Mouse (Mus musculus) brain, embryonic 14.5 days (tissue): ENCODE measurements around the gene Mup13. TPM values are rescaled to one million over a fixed set of nuclear protein-coding genes. Genes with fewer than 3 reads are reported as not detected.
"Not testable (repeated sequence)": the region's sequence is repeated elsewhere in the genome, so short reads cannot be mapped to it uniquely, and the experiment has no call there.

Experiments
- DNase-seq: peaks from one replicate; pipeline ENCODE4 v3.0.0-alpha.2; 2011; ENCODE audit warnings: low read depth
- polyA plus RNA-seq: library from polyadenylated mRNA; depleted of rRNA; stranded (reverse); fragments of >200 nt; gene quantifications from 2 replicates; pipeline ENCODE4 v1.2.3, GENCODE M21; 2012; rRNA removed

Mup13 gene
- not detected in 2 replicates for polyA plus RNA-seq

- DNase-seq, result not testable (repeated sequence)
Observed at GRCm38 (mm10) chr4:61228186-61228585, at the start of gene Mup13. Gene Mup13, minus strand, starts transcription at chr4:61228286.

Other genes with a start within 250 kb of the Mup13 start
- gene Mup14, start 75.7 kb upstream of the Mup13 start, polyA plus RNA-seq, result not detected in 2 replicates
- gene Mup15, start 211.5 kb upstream of the Mup13 start, polyA plus RNA-seq, result not detected in 2 replicates